Mouse (Mus musculus) left cerebral cortex, adult 11 months (tissue): Measurements from ENCODE around the gene Ascc1.
A peak's percentile ranks its signal among the peaks of the same experiment; 100 is the strongest.

Experiments used
- DNase-seq: peaks from one replicate; pipeline ENCODE4 v3.0.0; 2022; ENCODE audit warnings: low spot score

Gene Ascc1

DNA sequence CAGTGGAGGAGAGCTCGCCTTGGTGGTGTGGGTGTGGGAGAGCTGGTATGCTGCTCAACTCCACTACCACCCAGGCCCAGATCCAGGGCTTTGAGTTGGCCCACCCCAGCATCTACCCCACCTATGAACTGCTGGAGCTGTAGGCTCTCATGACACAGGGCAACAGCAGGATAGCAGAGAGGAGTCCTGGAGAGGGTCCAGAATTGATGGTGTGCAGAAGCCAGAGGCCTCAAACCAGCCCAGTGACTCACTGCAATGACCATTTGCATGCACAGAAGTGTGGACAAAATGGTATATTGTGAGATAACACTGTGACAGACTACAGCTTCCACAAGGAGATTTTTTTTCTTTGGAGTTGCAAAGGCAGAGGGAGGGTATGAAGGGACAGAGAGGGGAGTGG lies 21.1 kb downstream of the Ascc1 start:
- DNase-seq = no peak

DNA sequence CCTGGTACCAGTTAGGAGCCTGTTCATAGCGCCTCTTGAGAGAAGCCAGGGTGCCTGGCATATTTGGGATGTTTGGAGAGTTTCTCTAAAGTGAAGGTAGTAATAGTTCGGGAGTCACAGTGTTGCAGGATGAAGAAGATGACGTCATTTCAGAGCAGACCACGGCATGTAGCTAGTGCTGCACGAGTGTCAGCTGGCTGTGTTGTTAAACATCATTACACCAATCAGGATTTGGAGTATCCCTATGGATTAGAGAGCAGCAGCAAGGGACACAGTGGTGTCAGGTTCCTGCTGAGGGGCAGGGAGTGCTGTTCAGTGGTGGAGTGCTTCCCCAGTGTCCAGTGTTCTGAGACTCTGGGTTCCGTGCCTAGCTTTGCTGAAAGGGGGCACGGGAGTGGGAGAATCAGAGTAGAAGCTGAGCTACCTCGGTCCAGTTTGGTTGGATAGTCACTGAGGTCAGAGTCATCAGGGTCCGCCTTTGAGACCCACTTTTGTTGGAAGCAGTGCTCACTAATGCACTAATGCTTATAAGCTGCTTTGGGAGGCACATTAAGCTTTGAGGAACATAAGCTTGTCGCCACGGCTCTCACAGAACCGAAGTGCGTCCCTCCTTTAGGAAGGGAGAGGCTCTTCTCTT lies 24.3 kb downstream of the Ascc1 start:
- DNase-seq = no peak

DNA sequence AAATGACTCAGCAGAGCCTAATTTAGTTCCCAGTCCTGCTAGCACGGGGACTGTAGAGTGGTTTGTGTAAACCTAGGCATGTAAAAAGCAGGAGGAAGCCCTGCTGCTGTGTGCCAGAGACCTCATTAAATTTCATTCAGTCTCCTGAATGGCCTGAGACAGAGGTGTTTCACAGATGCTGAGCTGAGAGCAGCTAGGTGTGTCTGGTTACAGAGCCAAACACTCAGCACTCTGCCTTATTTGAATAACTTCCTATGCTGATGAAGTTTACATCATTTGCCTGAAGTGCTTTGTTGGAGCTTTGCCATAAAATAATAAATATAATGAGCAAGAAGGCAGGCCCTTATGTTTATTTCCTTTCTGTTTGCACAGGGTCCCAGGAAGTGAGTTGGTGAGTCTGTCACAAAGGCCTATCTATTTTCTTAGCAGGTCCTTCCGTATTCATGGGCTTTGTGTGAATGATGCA lies 25.0 kb downstream of the Ascc1 start:
- DNase-seq = no peak

DNA sequence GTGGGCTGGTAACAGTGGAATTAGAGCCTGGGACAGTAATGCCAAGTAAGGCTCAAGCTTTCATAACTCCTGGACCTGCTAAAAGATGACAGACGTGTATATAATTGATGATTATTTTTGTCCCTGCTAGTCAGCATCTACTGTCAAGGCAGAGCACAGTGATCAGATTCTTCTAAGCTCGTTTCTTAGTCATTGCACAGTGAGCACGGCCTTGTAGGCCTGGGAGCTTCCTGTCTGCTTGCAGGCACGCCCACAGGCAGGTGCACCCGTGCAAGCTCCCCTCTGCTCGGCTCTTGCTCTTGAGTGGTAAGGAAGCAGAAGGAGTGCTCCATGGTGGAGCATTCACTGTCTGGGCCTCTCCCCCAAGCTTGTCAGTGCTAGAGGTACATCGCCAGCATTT lies 25.6 kb downstream of the Ascc1 start:
- DNase-seq = no peak

DNA sequence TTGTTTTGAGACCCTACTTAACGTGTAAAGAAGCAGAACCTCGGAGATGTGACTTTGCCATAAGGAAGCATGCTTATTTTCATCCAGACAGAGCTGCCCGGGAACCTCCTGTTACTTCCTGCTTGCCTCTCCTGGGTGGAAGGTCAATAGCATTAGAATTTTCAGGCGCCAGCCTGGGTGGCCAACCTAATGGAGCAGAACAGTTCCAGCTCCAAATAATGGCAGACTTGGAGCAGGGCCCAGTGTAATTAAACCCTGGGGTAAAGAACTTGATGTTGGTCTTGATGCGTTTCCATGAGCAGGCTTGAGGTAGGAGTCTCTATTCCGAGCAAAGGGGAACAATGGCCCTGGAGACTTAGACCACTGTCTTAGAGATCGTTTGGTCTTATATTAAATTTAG lies 26.4 kb downstream of the Ascc1 start:
- no peak for DNase-seq

DNA sequence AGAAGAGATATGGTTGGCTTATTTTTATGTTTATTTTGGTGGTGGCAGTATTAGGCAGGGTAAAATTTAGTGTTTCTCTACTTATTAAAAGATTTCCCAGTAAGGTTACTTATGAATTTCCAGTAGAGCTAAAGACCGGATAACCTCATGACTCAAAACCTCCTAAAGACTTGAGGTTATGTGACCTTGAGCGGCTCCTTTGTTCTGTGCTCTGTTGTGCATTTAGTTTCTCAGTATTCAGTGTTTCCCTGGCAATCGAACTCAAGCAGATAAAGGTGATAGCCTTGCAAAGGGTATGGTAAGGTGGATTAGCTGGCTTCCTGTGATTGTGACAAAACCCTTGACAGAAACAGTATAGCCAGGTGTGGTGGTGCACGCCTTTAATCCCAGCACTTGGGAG lies 26.8 kb downstream of the Ascc1 start:
- no peak for DNase-seq

DNA sequence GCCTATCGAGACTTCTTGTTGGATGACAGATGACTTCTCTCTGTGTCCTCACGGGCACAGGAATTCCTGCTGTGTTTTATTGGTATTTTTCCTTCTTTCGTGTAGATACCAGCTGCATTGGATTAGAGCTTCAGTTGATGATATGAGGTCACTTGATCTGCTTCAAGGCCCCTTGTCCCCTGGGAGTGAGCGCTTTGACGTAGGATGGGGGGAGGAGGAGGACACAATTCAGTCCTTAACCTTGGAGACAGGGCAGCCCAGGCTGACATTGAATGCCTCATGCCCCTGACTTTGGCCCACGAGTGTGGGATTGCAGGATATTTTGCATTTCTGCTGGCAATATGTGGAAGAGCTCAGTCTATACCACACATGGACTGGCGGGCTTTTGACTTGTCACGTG lies 29.0 kb downstream of the Ascc1 start:
- no peak for DNase-seq

DNA sequence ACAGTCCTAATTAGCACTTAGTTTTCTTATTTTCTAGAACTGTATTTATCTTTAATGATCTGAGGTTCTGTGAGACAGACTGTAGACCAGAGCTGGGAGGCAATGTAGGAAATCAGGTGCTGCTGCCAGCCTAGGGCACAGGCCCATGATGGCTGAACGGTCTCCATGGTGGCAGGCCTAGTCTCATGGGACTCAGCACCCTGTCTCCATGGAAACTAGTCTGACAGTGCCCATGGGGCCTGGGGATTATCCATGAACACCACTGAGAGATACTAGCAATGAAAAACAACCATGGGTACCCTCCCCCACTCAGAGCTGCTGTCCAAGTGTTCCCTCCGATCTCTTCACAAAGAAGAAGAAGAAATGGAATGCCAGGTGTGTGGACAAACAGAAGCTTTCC lies 29.4 kb downstream of the Ascc1 start:
- DNase-seq = no peak

DNA sequence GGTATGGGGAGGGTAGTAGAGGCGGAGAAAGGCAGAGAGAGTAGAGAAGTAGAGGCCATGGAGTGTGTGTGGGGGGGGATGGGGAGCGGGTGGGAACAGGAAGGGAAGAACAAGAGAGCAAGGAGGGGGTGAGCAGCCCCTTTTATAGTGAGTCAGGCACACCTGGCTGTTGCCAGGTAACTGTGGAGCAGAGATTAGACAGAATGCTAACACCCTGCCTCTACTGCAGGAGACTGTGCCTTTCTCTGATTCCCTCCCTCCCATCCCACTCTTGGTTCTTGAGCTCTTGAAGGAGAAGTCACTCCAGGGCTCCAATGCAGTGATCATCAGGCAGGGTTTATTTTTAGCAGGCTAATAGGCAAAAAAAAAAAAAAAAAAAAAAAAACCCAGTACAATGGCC lies 30.0 kb downstream of the Ascc1 start:
- DNase-seq = no peak

DNA sequence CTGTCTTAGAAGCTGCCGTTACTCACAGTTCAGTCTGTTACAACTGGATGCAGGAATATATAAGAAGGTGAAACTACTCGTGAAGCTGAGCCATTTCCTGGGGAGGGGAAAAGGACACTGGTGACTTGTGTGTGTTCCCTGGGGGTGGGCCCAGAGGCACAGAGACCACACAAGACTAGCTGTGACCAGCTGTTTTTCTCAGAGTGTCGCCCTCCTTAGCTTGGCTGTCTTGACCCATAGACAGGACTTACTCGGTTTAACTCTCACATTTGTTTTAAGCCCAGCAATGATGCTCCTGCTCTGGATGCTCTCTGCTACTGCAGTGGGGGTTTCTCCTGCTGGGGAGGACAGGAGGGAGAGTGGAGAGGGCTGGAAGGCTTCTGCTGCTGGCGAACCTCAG lies 30.5 kb downstream of the Ascc1 start:
- no peak for DNase-seq

DNA sequence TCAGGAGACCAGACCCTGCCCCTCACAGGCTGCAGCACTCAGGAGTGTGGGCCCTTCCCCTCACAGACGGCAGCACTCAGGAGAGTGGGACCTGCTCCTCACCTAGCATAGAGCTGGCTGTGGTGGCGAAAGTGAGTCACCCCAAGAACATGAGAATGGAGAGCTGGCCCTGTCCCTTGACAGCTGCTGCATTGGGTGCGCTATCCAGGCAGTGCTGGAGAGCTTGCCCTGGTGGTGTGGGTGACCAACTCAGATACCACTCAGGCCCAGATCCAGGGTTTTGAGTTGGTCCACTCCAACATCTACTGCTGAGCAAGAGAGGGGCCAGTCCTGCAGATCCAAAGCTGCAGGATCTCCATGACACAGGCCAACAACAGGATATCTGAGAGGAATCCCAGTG lies 32.0 kb downstream of the Ascc1 start:
- DNase-seq = no peak

DNA sequence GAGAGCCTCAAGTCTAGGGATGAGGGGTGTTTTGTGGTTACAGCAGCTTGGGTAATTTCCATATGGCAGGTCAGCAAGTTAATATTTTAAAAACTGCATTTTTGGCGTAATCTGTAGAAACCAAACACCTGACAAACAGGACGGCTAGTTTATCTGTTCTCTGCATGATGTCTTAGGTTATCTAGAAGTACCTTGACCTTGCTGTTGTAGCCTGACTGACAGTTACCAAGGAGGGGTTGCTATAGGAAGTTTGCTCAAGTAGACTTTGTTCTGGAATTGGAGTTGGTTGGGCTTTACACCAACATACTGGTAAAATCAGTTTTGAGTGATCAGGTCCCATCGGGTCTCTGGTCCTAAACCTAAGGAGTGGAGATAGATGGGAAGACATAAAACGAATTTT lies 33.1 kb downstream of the Ascc1 start:
- DNase-seq = no peak

DNA sequence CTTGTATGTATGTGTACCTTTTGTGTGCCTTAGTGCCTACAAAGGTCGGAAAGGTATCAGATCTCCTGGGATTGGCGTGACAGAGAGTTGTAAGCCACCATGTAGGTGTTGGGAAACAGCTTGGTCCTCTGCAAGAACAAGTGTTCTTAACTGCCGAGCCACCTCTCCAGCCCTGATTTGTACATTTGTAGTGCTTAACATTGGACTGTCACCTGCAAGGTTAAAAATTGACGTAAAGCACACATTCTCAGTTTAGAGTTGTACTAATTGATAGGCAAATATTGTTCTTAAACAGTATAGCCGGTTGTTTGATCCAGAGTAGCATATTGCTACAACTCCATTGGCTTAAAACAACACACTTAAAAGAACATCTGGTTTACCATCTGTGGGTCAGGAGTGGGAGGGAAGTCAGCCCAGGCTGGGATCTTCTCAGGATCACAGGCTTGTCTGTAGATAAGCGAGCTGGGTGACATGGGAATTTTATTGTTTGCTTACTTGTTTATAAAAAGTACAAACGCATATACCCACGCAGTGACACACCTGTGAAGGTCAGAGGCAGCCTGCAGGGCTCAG lies 39.8 kb downstream of the Ascc1 start:
- DNase-seq = no peak

DNA sequence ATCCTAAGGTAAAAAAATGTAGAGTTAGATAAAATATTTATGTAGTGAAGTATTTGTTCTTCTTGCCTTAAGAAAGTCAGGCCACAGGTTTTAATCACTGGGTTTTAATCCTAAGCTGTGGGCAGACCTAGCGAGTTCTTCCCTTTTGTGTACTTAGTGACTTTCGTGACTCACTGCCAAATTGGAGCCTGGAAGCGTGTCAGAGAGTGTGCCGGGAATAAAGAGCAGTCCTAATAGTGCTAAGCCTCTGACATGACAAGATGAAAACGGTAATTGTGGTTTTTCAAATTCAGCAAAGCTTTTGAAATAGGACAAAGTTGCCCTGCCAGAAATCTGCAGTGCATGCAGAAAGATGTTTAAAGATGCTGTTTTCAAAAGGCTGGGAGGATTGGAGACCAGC lies 44.1 kb downstream of the Ascc1 start:
- DNase-seq = peak; percentile 51

DNA sequence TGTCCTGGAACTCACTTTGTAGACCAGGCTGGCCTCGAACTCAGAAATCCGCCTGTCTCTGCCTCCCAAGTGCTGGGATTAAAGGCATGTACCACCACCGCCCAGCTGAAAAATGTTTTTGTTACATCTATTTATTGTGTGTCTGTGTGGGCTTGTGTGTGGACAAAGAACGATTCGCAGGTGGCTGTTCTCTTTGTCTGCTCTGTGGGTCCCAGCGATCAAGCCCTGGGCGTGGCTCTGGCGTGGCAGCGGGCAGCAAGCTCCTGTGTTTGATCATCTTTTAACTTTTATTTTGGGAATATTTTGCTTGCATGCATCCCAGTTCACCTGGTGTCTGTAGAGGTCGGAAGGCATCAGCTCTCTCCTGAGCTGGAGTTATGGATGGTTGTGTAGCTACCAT lies 48.0 kb downstream of the Ascc1 start:
- no peak for DNase-seq

DNA sequence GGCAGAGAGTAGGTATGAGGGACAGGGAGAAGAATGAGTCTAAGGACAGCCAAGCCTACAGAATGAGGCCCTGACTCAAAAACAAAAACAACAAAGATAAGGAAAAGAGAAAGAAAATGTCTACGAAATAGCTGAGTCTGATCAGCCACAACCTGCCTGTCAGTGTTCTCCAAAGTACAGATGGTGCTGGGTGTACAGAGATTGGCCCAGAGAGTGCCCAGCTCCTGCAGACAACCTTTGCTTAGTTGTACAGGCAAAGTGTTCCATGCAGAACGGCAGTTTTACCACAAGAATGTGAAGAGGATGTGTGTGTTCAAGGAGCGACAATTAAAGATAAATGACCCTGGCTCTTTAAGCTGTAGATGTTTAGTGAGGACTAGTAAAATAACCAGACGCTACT lies 50.5 kb downstream of the Ascc1 start:
- no peak for DNase-seq

DNA sequence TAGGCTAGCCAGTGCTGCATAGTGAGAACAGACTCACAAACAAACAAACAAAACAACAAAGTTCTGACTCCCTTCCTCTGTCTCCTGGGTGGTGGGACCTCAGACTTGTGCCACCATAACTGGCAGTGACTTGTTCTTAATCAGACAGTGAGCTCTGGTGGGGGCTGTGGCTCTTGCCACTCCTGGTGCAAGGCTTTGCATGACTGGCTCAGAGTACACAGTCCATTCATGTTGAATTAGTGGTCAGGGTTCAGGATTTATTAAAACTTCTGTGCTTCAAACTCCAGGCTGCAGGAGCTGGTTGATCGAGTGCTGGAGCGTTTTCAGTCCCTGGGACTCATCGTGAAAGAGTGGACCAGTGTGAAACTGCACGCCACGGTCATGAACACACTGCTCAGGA lies 59.6 kb downstream of the Ascc1 start:
- no peak for DNase-seq

DNA sequence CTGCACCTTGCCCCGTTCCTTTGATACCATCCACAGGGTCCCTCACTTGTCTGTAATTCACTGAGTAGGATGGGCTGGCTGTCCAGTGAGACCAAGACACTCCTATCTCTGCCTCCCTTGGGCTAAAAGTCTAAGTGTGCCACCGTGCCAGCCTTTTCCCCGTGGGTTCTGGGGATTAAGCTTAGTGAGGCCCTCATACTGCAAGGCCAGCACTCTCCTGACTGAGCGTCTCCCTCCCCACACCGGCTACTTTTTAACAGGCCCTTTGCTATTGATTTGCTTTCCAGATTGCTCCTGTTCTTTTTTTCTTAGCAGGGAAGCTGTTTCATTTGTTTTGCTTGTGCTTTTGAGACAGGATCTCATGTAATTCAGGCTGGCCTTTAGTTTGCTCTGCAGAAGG lies 60.3 kb downstream of the Ascc1 start:
- no peak for DNase-seq

DNA sequence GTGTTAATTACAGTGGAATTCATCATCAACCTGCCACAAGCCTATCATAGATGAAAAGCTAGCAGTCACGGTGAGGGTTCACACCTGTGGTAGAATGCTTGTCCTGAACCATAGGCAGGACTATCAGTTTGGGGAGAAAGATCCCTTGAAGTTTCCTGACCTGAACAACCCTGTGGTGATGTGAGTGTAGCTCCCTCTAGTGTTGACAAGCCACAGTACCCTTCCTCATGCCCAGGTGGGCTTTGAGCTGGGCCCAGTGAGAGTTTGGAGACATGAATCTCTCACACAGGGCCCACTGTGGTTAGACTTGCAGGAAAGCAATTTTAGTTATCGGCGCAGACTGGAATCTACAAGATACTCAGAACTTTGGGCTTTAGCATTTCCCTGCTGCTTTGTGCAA lies 63.9 kb downstream of the Ascc1 start:
- peak; percentile 29 for DNase-seq

DNA sequence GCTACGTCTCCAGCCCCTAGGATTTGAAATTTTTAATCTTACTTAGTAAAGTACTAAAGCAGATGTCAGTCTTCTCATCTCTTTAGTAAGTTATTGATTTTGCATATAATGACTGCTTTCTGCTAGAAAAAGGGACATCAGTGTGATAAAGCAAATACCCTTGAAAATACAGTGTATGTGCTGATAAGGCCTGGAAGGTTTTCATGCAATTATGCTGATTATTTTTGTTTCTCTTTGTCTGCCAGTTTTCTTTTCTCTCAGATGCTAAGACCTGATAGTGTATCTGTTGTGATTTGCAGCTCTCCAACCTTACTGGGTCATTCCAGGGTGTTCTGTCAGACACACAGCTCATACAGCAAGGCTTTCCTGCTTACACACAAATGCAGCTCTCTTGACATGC lies 72.6 kb downstream of the Ascc1 start:
- DNase-seq = no peak

DNA sequence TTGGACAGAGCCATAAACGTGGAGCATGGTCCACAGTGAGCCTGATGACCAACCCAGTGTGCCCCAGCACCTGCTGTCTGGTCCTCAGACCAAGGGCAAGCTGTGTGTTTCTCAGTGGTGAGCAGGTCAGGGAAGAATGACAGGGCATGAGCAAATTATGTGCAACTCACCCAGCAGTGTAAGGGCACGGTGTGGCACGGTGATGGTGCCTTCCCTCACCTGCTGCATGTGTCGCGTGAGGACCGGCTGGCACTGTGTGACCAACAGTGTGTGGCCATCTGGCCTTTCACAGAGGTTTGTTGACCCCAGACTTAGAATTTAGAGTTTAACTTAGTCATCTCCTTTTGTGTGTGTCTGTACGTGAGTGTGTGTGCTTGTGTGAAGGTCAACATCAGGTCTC lies 74.6 kb downstream of the Ascc1 start:
- no peak for DNase-seq

DNA sequence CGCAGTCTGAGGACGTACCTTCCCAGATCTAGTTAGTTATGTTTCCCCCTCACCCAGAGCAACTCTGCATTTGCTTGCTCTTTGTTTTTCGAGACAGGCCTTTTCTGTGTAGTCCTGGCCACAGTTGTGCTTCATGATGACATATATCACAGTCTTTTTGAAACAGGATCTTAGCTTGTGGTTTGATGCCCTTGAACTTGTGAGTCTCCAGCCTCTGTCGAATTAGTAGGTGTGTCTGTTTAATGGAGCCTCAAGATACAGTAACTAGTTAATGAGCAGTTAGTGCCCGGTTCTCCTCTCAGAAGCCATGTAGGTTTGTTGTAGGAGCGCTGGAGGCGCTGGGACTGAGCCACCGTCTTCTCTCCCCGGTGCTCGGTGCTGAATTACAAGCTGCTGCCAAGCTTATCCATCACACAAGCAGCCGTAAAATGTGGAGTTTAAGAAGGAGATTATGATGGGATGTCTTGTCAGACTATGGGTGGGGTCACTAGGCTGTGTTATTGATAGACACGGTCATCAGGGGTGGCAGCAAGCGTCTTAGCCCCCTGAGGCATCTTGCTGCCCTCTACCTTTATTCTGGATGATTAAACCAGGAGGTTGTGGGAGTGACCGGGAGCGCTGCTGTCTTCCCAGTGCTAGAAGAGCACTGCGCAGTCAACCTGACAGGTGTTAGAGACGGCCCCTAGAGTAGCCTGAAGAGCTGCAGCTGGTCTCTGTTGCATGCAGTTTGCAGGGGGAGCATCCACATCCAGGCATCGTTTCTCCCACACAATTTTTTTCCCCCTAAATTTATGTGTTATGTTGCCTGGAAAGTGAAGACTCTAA lies 75.3 kb downstream of the Ascc1 start:
- DNase-seq = no peak

DNA sequence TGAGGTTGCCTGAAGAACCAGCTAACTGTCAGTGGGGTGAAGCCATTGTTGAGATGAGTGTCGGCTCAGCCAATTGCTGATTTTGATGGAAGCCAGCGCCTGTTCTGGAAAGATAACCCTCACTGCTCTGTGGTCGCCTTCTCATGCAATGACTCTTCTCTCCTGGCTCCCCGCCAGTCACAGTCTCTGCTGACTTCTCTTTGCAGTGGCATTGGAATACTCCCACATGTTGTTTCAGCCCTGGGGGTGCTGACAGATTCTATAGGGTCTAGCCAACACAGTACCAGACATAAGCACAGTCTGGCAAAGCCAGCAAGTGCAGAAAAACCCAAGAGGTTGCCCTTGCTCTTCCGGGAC lies 75.9 kb downstream of the Ascc1 start:
- no peak for DNase-seq

DNA sequence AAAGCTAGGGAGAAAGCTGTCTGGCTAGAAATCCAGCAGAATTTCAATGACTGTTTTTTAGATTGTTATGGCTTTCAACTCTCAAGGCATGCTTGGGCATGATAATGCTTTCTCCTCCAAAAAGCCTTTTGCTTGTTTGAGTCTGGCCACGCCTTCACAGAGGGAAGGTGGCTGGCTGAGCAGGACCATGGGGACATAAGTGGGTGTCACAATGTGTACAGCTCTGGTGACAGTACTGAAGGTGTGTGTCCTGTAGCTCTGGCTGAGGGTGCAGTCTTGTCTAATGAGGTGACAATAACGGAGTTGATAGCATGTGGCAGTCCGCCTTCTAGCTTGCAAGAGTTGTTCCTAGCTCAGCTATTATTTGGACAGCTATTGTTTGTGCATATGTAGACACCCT lies 77.6 kb downstream of the Ascc1 start:
- DNase-seq = no peak
